Mouse (Mus musculus) G1E (cell line): ENCODE results near the gene Zbtb9. TPM values are rescaled to one million over a fixed set of nuclear protein-coding genes. Genes with fewer than 3 reads are reported as not detected.

Experiments used
- ATAC-seq: 2 replicates; pipeline ENCODE4 v1.8.0; 2016; ENCODE audit warnings: mild to moderate bottlenecking; ENCODE audit not compliant: insufficient number of reproducible peaks, poor library complexity, low FRiP score, severe bottlenecking; ENCODE audit errors: extremely low read depth
- DNase-seq: peaks from one replicate; pipeline ENCODE4 v3.0.0; 2012; ENCODE audit warnings: low spot score
- H3K27me3 ChIP-seq: 2 replicates; pipeline ENCODE4 v1.6.1; 2012; ENCODE audit warnings: mild to moderate bottlenecking, low read length, inconsistent platforms; ENCODE audit not compliant: insufficient read depth
- H3K36me3 ChIP-seq: replicated peaks from 2 replicates; pipeline ENCODE3; 2012; ENCODE audit warnings: mild to moderate bottlenecking, inconsistent platforms
- H3K4me1 ChIP-seq: 2 replicates; pipeline ENCODE4 v1.6.1; 2012; ENCODE audit warnings: low read depth, low read length, inconsistent platforms, mixed read lengths; ENCODE audit not compliant: insufficient read depth
- H3K4me3 ChIP-seq: 2 replicates; pipeline ENCODE4 v1.5.1; 2012; ENCODE audit warnings: low read depth, mild to moderate bottlenecking, inconsistent platforms, low read length, moderate library complexity, mixed read lengths
- H3K9me3 ChIP-seq: replicated peaks from 2 replicates; pipeline ENCODE4 v1.6.1; 2012; ENCODE audit warnings: inconsistent platforms
- CTCF ChIP-seq: IDR thresholded peaks from 2 replicates; pipeline ENCODE4 v1.5.1; 2012; ENCODE audit warnings: low read depth, low read length, inconsistent platforms, mixed read lengths
- GATA1 ChIP-seq: IDR thresholded peaks from 2 replicates; pipeline ENCODE4 v1.6.1; 2012; ENCODE audit warnings: borderline replicate concordance, low read length, inconsistent platforms, mixed read lengths
- GATA2 ChIP-seq: IDR thresholded peaks from 2 replicates; pipeline ENCODE4 v1.6.1; 2012; ENCODE audit warnings: low read depth, low read length, inconsistent platforms, borderline replicate concordance
- POLR2AphosphoS5 ChIP-seq: IDR thresholded peaks from 2 replicates; pipeline ENCODE4 v1.6.1; 2012; ENCODE audit warnings: low read depth, low read length, inconsistent platforms; ENCODE audit not compliant: insufficient replicate concordance
- TAL1 ChIP-seq: conservative IDR thresholded peaks from 2 replicates; pipeline ENCODE4 v1.6.1; 2012; ENCODE audit warnings: low read depth, low read length, inconsistent platforms, mixed read lengths
- polyA plus RNA-seq: library from polyadenylated mRNA; stranded (reverse); fragments of >175 nt; gene quantifications from 2 replicates; pipeline ENCODE4 v1.2.3, GENCODE M21; 2012
- total RNA-seq, 2 experiments: library from RNA; stranded (forward) in 1 of 2; stranded (reverse) in 1 of 2; fragments of 200-1000 nt in 1 of 2; fragments of >200 nt in 1 of 2; fragmentation: Nextera tagmentation in 1 of 2; gene quantifications; 2 replicates each; pipeline ENCODE4 v1.2.3; 2014 to 2017

Gene Zbtb9
- total and polyA plus RNA-seq, 3 experiments: 4.4 to 25.6 (median 11.1) TPM

DNA sequence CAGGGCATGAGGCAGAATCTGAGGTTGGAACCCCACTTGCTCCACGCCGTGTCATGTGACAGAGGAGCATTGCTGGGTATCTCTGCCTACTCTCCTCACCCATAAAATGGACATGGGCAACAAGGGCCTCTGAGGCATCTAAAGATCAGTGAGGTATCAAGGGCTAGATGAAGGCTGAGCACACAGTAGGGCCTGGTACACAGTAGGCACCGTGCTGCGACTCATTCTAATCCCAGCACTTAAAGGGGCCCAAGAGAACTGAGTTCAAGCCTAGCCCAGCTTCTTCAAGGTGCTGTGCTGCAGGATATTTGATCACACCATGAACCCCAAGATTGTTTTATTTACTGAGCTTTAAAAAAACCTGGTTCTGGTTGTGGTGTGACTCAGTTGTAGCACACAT lies 57.9 kb downstream of the Zbtb9 start:
- Histone ChIP-seq H3K4me1 (peaks cover 43% of the 10 kb centered on the region), H3K9me3 (no peaks in the 10 kb centered on the region), H3K27me3 (peaks cover 20% of the 10 kb centered on the region; the same call in 1 of the 2 replicates), H3K4me3 (no peak overlapping the region), H3K36me3 (peaks cover 10% of the 10 kb centered on the region)
- DNase-seq (no peak), ATAC-seq (no peak)
- TF ChIP-seq GATA1: no peak
- TF ChIP-seq CTCF: no peak
- no peak for TF ChIP-seq POLR2AphosphoS5
- no peak for TF ChIP-seq GATA2
- no peak for TF ChIP-seq TAL1

DNA sequence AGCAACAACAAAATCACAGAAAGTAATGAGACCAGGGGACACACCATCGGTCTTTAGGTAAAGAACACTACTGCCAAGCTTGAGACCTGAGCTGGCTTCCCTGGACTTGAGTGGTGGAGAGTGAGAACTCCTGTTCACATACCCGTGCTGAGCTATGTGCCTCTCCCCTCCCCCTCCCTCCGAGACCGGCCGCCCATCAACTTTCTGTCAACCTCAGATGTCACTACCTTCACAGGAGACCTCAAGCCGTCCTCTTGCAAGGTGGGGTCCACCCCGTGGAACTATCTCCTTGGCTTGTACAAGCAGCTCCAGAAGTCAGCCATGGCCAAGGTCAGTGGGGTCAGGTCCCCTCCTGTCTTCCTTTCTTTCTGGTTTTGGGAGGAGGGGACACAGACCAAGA lies 59.4 kb downstream of the Zbtb9 start:
- ATAC-seq (no peak), DNase-seq (no peak)
- Histone ChIP-seq H3K27me3 (peaks cover 32% of the 10 kb centered on the region; the same call in 1 of the 2 replicates), H3K4me1 (peaks cover 29% of the 10 kb centered on the region), H3K4me3 (no peak overlapping the region), H3K36me3 (no peaks in the 10 kb centered on the region), H3K9me3 (no peaks in the 10 kb centered on the region)
- no peak for TF ChIP-seq CTCF
- no peak for TF ChIP-seq POLR2AphosphoS5
- TF ChIP-seq GATA1: no peak
- no peak for TF ChIP-seq TAL1
- no peak for TF ChIP-seq GATA2

DNA sequence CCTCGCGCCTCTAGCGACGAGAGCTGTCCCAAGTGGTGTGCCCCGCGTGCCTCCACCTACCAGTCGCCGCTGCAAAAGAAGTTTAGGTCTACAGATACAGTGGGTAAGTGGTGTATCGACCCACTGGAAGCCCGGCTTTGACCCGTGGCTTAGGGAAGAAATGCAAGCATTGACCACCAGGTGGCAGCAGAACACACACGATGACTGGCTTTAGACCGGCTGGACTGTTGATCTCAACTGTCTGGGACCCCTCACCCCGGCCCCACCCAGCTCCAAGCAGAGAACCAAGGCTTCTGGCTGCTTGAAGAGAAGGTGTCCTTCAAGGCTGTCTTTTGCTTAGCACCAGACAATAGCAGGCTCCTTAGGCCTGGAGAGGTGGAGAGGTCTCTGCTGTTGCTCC lies 59.9 kb downstream of the Zbtb9 start:
- peaks cover 26% of the 10 kb centered on the region for H3K4me1 ChIP-seq
- H3K4me3 ChIP-seq: peak overlapping the region; percentile 13; the same call in 1 of the 2 replicates
- no peak for ATAC-seq
- no peaks in the 10 kb centered on the region for H3K9me3 ChIP-seq
- H3K36me3 ChIP-seq: no peaks in the 10 kb centered on the region
- H3K27me3 ChIP-seq: peaks cover 35% of the 10 kb centered on the region
- TF ChIP-seq CTCF (peak; percentile 94), GATA2 (no peak)
- peak; percentile 70 for DNase-seq

DNA sequence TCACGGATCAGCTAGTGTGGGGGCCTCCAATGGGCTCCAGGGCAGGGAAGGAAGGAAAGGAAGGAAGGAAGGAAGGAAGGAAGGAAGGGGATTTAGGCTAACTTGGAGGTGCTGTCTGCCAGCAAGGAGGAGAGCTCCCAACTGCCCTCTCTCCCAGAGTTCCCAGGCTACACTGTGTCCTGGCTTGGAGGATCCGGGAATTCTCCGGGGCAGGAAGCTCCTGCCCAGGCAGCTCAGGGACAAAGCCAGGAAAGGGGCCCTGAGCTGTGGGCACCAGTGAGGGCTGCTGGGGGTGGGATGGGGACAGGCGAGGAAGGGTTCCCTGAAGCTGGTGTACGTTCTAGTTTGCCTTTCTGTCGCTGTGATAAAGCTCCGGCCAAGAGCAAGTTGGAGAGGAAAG lies 63.5 kb downstream of the Zbtb9 start:
- H3K9me3 ChIP-seq: no peaks in the 10 kb centered on the region
- H3K36me3 ChIP-seq: no peaks in the 10 kb centered on the region
- TF ChIP-seq TAL1 (no peak), POLR2AphosphoS5 (no peak), GATA1 (no peak), GATA2 (no peak), CTCF (no peak)
- peaks cover 25% of the 10 kb centered on the region for H3K4me1 ChIP-seq
- H3K27me3 ChIP-seq: peaks cover 63% of the 10 kb centered on the region
- DNase-seq (no peak), ATAC-seq (no peak)
- H3K4me3 ChIP-seq: no peak overlapping the region

DNA sequence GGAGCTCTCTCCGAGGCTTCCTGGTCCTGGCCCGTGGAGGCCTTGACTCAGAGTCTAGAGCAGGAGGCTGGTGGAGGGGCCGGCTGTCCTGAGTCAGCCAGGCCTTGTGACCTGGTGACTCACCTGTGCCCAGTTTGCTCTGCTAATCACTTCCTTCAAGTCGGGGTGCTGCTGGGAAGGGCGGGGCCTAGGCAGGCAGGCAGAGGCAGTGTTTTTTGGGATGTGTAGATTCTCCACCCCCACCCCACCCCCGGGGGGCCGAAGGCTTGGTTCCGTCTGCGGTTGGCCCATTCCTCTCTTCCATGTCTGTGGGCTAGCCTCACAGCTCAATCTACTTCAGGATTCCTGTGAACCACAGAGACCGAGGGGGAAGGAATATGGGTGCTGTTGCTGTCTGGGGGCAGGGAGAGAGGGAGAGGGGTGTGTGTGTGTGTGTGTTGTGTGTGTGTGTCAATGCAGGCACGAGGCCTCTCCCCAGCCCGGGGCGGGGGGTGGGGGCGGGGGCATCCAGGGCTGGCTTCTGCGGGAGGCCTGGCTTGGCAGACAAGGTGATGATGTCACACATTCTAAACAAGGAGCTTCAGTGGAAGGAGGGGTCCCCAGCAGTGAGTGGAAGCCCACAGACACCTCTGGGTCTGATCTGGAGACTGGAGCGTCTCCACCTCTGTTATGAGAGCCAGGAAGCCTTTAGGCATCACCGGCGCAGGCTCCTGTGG lies 65.5 kb downstream of the Zbtb9 start:
- TF ChIP-seq GATA1: no peak
- TF ChIP-seq CTCF: no peak
- no peak for TF ChIP-seq TAL1
- no peak for TF ChIP-seq GATA2
- TF ChIP-seq POLR2AphosphoS5: no peak
- DNase-seq: no peak
- ATAC-seq: no peak
- Histone ChIP-seq H3K4me1 (peaks cover 23% of the 10 kb centered on the region), H3K9me3 (no peaks in the 10 kb centered on the region), H3K27me3 (peaks cover 81% of the 10 kb centered on the region), H3K4me3 (no peak overlapping the region), H3K36me3 (no peaks in the 10 kb centered on the region)

DNA sequence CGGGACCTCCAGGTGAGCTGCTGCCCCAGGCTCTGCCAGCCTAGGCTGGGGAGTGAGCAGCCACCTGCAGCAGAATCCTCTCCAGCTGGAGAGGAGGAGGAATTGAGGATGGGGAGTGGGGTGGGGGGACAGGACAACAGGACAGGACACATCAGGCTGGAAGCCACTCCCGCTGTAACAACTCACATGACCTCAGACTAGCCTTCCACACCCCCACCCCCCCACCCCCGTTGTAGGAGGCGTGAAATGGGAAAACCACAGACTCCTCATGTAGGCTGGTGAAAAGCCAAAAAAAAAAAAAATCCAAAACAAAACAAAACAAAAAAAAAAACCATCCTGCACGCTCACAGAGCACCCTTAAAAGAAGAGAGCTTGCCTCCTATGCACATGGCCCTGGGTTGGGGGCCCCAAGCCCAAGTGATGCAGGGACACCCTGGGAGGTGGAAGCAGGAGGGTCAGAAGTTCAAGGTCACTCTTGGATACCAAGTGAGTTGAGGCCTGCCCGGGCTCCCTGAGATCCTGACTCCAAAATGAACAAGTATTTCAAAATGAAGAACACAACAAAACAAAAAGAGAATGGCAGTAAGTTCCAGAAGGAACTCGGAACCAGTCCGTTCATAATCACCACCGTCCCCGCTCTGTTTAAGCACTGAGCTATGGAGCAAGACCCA lies 66.6 kb downstream of the Zbtb9 start:
- peaks cover 23% of the 10 kb centered on the region for H3K4me1 ChIP-seq
- H3K27me3 ChIP-seq: peaks cover 79% of the 10 kb centered on the region
- no peak overlapping the region for H3K4me3 ChIP-seq
- ATAC-seq: no peak
- no peaks in the 10 kb centered on the region for H3K9me3 ChIP-seq
- TF ChIP-seq GATA1: no peak
- no peak for TF ChIP-seq TAL1
- no peak for TF ChIP-seq GATA2
- no peak for TF ChIP-seq POLR2AphosphoS5
- no peak for TF ChIP-seq CTCF
- no peaks in the 10 kb centered on the region for H3K36me3 ChIP-seq
- DNase-seq: no peak
